ENCODE assay signal across 8 mouse cellular contexts in genomic region chr2:166564455-166564854, GRCm38 (mm10).
DNase-seq lines count a peak whose midpoint lies in the region; ATAC-seq and TF ChIP-seq lines count a peak whose summit lies in the region.

No protein-coding gene starts in this region.

- H3K4me3 ChIP-seq in heart, adult 2 months = no peak overlapping the region
- no peak overlapping the region for H3K4me3 ChIP-seq in forebrain, embryonic 16.5 days (replicated peaks; ENCODE audit: low read length)
- no peak overlapping the region for H3K4me3 ChIP-seq in hindbrain, embryonic 16.5 days (ENCODE audit: low read length)
- no peak overlapping the region for H3K4me3 ChIP-seq in midbrain, embryonic 15.5 days

- no peak overlapping the region for H3K9ac ChIP-seq in heart, adult 2 months (ENCODE audit: low read depth, low read length)
- H3K9ac ChIP-seq in forebrain, embryonic 16.5 days (replicated peaks; ENCODE audit: low read depth, low read length) = no peak overlapping the region
- no peak overlapping the region for H3K9ac ChIP-seq in hindbrain, embryonic 16.5 days (ENCODE audit: low read depth, low read length)
- no peak overlapping the region for H3K9ac ChIP-seq in midbrain, embryonic 15.5 days

- H3K4me2 ChIP-seq in forebrain, embryonic 16.5 days (ENCODE audit: low read length) = no peak overlapping the region
- peak overlapping the region; percentile 32; the same call in 1 of the 2 replicates for H3K4me2 ChIP-seq in hindbrain, embryonic 16.5 days (ENCODE audit: low read length)
- H3K4me2 ChIP-seq in midbrain, embryonic 15.5 days = no peak overlapping the region

- intact Hi-C loops in heart, adult 2 months (cut with DNase I) = loop anchor here (1.0 to 10.0 kb wide), 7 partner anchors 122 to 780 kb away; partner anchors contain the start of gene Sulf2

- no peaks in the 10 kb centered on the region for H3K9me3 ChIP-seq in forebrain, embryonic 16.5 days (ENCODE audit: control insufficient read depth, low read length)
- H3K9me3 ChIP-seq in hindbrain, embryonic 16.5 days (ENCODE audit: control insufficient read depth, low read length) = no peaks in the 10 kb centered on the region
- H3K9me3 ChIP-seq in midbrain, embryonic 15.5 days = no peaks in the 10 kb centered on the region

- H3K79me2 ChIP-seq in heart, adult 2 months (replicated peaks; ENCODE audit: control insufficient read depth, insufficient read depth, low read length) = no peaks in the 10 kb centered on the region

- TF ChIP-seq CTCF in heart, adult 2 months (IDR thresholded peaks at IDR 0.05) = peak; percentile 87

- H3K36me3 ChIP-seq in heart, adult 2 months (ENCODE audit: control insufficient read depth, insufficient read depth, low read length) = no peaks in the 10 kb centered on the region
- no peaks in the 10 kb centered on the region for H3K36me3 ChIP-seq in forebrain, embryonic 16.5 days (ENCODE audit: control insufficient read depth, insufficient read depth)
- no peaks in the 10 kb centered on the region; the same call in 1 of the 2 replicates for H3K36me3 ChIP-seq in hindbrain, embryonic 16.5 days (ENCODE audit: control insufficient read depth, insufficient read depth, low read length)
- no peaks in the 10 kb centered on the region for H3K36me3 ChIP-seq in midbrain, embryonic 15.5 days (replicated peaks)

- TF ChIP-seq POLR2A in heart, adult 2 months (IDR thresholded peaks at IDR 0.05; ENCODE audit: insufficient read depth, low read depth, low read length) = no peak

- no peaks in the 10 kb centered on the region; the same call in 1 of the 2 replicates for H3K4me1 ChIP-seq in heart, adult 2 months (ENCODE audit: control insufficient read depth, insufficient read depth, low read length)
- no peaks in the 10 kb centered on the region; the same call in 1 of the 2 replicates for H3K4me1 ChIP-seq in forebrain, embryonic 16.5 days (replicated peaks; ENCODE audit: control insufficient read depth, insufficient read depth, low read length)
- 0 out of 2 replicates have a peak, but pooled peaks cover 1% of the 10 kb centered on the region for H3K4me1 ChIP-seq in hindbrain, embryonic 16.5 days (ENCODE audit: control insufficient read depth, insufficient read depth, low read depth, low read length)
- peaks cover 6% of the 10 kb centered on the region for H3K4me1 ChIP-seq in midbrain, embryonic 15.5 days

- H3K27me3 ChIP-seq in heart, adult 2 months (ENCODE audit: control insufficient read depth, insufficient read depth, low read length) = no peaks in the 10 kb centered on the region
- no peaks in the 10 kb centered on the region for H3K27me3 ChIP-seq in forebrain, embryonic 16.5 days (replicated peaks; ENCODE audit: control insufficient read depth, insufficient read depth, low read length)
- H3K27me3 ChIP-seq in hindbrain, embryonic 16.5 days (replicated peaks; ENCODE audit: control insufficient read depth, insufficient read depth, low read length) = no peaks in the 10 kb centered on the region
- H3K27me3 ChIP-seq in midbrain, embryonic 15.5 days (replicated peaks) = no peaks in the 10 kb centered on the region

- H3K27ac ChIP-seq in heart, adult 2 months = no peak overlapping the region
- H3K27ac ChIP-seq in forebrain, embryonic 16.5 days (ENCODE audit: low read length) = no peak overlapping the region
- H3K27ac ChIP-seq in hindbrain, embryonic 16.5 days (ENCODE audit: low read depth, low read length) = no peak overlapping the region
- H3K27ac ChIP-seq in midbrain, embryonic 15.5 days = no peak overlapping the region

- peak; percentile 82 for TF ChIP-seq EP300 in heart, adult 2 months (IDR thresholded peaks at IDR 0.05; ENCODE audit: insufficient read depth, low read depth, low read length)

- 6% methylated on average over 11 of the region's 11 CpGs for WGBS in heart, adult 2 months
- 3% methylated on average over 11 of the region's 11 CpGs for WGBS in forebrain, embryonic 16.5 days
- WGBS in hindbrain, embryonic 16.5 days = 4% methylated on average over 11 of the region's 11 CpGs
- 6% methylated on average over 11 of the region's 11 CpGs for WGBS in midbrain, embryonic 15.5 days

- peak; percentile 56 for ATAC-seq in forebrain, embryonic 16.5 days
- ATAC-seq in hindbrain, embryonic 16.5 days = peak; percentile 41; the same call in 1 of the 2 replicates
- ATAC-seq in midbrain, embryonic 15.5 days (replicated peaks) = 0 out of 2 replicates have a peak, but pooled peaks have one; percentile 40

- DNase-seq in heart, adult 2 months = peak; percentile 45 to 77
- no peak for DNase-seq in heart, adult 11 months
- peak; percentile 44 for DNase-seq in c-Kit-positive CD71-negative TER-119-negative erythroid progenitor cells, embryonic 14.5 days (ENCODE audit: low read depth)
- DNase-seq in liver = peak; percentile 73
- DNase-seq in spleen, postnatal 14 days (ENCODE audit: low spot score in 2 of 2) = peak; percentile 30 to 48
